Mouse (Mus musculus) spleen, adult 10 weeks (tissue): ENCODE measurements around the gene Adap2. TPM values are rescaled to one million over a fixed set of nuclear protein-coding genes. Genes with fewer than 3 reads are reported as not detected.

Experiments
- polyA plus RNA-seq: library from polyadenylated mRNA; stranded (reverse); fragments of 350-450 nt; fragmentation: Illumina TruSeq; extraction: RNeasy Lipid Tissue Mini Kit (QIAGEN cat#74804); gene quantifications from one replicate; pipeline ENCODE4 v1.2.3, GENCODE M21; 2015; ENCODE audit warnings: low replicate concordance; ENCODE audit not compliant: insufficient read depth

The Adap2 gene
- polyA plus RNA-seq: 27.5 TPM

DNA sequence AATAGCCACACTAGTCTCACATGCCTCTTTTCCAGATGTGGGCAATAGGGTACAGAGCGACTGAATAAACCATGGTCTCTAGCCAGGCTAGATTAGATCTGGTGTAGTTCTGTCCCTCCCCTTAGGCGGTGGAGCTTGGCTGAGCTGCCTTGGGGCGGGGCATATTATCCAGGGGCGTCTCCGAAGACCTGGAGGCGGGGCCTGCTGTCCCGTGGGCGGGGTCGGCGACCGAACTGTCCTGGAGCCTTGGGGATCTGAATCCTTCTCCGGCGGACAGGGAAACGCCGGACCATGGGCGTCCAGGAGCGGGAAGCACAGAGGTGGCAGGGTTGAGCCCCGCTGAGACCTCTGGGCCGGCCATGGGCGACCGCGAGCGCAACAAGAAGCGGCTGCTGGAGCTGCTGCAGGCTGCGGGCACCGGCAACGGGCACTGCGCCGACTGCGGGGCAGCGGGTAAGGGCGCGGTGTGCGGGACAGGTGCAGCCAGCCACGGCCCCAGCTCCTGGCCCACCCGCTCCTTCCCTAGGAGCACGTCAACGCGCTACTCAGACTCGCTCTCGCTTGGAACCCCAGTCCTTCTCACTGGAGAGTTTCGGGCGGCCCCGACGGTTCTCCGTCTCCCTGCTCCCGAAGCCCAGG is at the start of gene Adap2:
Adap2 (plus strand) TSS at position 249 of the 639 bp plus-strand sequence.

DNA sequence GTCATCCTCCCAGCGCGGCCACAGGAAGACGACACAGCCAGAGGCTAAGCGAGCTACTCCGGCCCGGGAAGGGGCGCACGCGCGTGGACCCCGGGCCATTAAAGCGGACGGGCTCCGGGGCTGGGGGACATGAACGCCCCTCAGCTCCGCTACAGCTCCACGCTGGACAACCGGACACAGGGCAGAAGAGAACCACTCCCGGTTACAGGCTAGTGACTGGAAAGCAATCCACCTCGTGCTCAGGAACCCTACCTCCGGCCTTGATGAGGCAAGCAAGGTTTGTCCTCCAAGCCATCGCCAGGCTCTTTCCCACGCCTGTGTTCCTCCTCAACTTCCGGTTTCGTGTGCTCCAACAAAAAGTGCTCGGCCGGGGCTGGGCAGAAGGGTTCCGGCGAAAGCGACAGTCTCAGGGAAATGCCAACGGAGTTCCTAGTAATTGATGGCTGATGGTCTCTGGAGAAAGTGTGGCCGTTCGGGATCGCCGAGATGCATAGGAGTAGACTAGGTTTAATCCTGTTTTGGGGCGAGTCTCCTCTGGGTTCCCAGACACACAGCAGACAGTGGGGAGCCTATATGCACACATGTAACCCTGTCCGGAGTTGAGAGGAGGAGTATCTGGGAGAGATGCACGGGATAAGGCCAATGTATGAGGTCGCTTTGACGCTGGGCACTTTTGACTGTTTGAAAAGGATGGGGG is 11.9 kb upstream of the Adap2 start, which contains the start of gene Tefm:
Tefm (minus strand) TSS at position 351 of the 697 bp plus-strand sequence.

DNA sequence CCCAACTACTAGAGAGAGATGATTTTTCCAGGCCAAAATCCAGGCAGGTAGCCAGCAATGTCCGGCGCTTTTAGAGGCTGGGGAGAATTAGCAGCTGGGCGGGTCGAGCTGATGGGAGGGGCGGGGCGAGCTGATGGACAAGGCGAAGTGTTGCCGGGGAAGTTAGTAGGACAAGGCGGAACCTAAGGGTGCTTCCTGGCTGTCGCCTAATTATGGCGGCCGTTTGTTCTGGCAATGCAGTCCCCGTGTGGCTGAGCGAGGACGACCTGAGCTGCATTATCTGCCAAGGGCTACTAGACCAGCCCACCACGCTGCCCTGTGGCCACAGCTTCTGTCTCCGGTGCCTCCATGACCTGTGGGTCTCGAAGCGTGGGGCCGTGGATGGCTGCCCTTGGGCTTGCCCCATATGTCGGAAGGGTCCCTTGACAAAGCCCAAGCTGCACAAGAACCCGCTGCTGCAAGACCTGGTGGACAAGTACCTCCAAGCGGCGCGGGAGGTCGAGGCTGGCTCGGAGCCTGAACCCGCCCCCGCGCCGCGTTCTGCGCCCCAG is 29.9 kb downstream of the Adap2 start, which contains the start of gene Rnf135:
Rnf135 (plus strand) TSS at position 147 of the 551 bp plus-strand sequence.

DNA sequence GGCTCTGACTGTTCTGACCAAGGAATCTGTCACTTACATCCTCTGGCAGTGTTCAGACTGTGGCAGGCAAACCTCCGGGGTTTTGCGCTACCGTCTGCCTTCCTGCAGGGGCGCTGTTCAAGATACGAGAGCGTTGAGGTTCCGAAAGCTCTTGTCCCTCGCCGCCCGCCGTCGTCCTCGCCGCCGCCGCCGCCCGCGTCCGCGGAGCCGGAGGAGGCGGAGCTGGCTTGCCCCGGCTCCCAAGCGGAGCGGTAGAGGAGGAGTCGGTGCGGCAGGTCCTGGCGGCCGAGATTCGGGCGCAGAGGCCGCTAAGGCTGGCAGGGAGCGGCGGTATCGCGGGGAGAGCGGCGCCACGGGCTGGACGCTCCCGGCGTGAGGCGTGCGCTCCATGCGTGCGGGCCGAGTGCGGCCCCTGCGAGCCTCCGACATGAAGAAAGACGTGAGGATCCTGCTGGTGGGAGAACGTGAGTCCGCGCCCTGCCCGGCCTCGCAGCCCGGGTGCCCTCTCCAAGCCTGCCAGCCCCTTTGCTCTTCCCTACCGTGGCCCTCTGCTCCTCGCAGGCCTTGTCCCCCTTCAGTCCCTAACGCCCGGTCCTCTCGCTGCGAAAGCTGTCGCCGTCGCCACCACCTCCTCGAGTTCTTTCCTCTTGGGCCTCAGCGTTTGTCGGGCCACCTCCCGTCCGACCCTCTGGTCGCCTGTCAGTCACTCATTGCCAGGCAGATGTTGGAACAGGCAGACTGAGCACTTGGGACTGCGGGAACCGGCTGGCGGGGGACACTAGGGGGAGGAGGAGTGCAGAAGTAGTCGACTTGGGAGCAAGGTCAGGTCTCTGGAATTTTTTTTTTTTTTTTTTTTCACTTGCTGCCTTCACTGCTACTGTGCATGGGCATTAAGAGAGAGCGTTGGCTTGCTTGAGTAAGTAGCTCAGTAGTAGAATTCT is 55.2 kb downstream of the Adap2 start, which contains the start of gene Rhot1:
Rhot1 (plus strand) TSS at position 160 of the 941 bp plus-strand sequence.

Other genes with a start within 250 kb of the Adap2 start
- 44.9 TPM for gene Utp6, start 191.7 kb upstream of the Adap2 start, polyA plus RNA-seq
- gene Suz12, start 161.0 kb upstream of the Adap2 start, polyA plus RNA-seq: 92.7 TPM
- gene Crlf3, start 73.1 kb upstream of the Adap2 start, polyA plus RNA-seq: 242 TPM
- gene Atad5, start 64.7 kb upstream of the Adap2 start, polyA plus RNA-seq: 10.3 TPM
- 14.5 TPM for gene Tefm, start 11.9 kb upstream of the Adap2 start, polyA plus RNA-seq
- 16.9 TPM for gene Rnf135, start 29.7 kb downstream of the Adap2 start, polyA plus RNA-seq
- 51.7 TPM for gene Rhot1, start 54.9 kb downstream of the Adap2 start, polyA plus RNA-seq
- gene Rhbdl3, start 146.8 kb downstream of the Adap2 start, polyA plus RNA-seq: 2.9 TPM
- 13.8 TPM for gene 5730455P16Rik, start 223.9 kb downstream of the Adap2 start, polyA plus RNA-seq
- 307 TPM for gene Zfp207, start 229.2 kb downstream of the Adap2 start, polyA plus RNA-seq